Mouse (Mus musculus): ENCODE results near the gene Rai1. TPM values are rescaled to one million over a fixed set of nuclear protein-coding genes. Genes with fewer than 3 reads are reported as not detected.
A peak's percentile ranks its signal among the peaks of the same experiment; 100 is the strongest.

Rai1 gene
- polyA plus RNA-seq, 1 experiment from 2014 or later = 10.7 TPM

GRCm38 (mm10) chr11:60185396-60186231, 80.8 kb downstream of the Rai1 start:
- H3K36me3 ChIP-seq (ENCODE audit: control insufficient read depth, insufficient read depth, low read length) = peaks cover 34% of the 10 kb centered on the region
- no peak overlapping the region for H3K9ac ChIP-seq (ENCODE audit: low read length)
- 63% methylated on average over 20 of the region's 20 CpGs for WGBS
- H3K27ac ChIP-seq (replicated peaks) = no peak overlapping the region
- no peak for ATAC-seq (ENCODE audit: low FRiP score, low TSS enrichment)
- no peak overlapping the region for H3K4me3 ChIP-seq (ENCODE audit: low read depth, low read length)
- no peak for DNase-seq (ENCODE audit: low spot score)
- H3K4me2 ChIP-seq (replicated peaks; ENCODE audit: low read depth) = no peak overlapping the region
- no peaks in the 10 kb centered on the region for H3K9me3 ChIP-seq (ENCODE audit: control insufficient read depth, low read length)
- no peaks in the 10 kb centered on the region for H3K27me3 ChIP-seq (ENCODE audit: control insufficient read depth, insufficient read depth, low read length)
- peaks cover 20% of the 10 kb centered on the region for H3K4me1 ChIP-seq (replicated peaks; ENCODE audit: control insufficient read depth, insufficient read depth)
- no peak for TF ChIP-seq CTCF (IDR thresholded peaks at IDR 0.05; ENCODE audit: low read depth)

DNA sequence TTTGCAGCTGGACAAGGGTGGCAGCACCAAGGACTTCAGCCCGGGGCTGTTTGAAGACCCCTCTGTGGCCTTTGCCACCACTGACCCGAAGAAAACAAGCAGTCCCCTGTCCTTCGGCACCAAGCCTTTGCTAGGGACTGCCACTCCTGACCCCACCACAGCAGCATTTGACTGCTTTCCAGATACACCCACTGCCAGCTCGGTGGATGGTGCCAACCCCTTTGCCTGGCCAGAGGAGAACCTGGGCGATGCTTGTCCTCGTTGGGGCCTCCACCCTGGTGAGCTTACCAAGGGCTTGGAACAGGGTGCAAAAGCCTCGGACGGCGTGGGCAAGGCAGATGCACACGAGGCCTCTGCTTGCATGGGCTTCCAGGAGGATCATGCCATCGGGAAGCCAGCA, 82.3 kb downstream of the Rai1 start:
- H3K4me1 ChIP-seq (replicated peaks; ENCODE audit: control insufficient read depth, insufficient read depth) = peaks cover 15% of the 10 kb centered on the region
- ATAC-seq (ENCODE audit: low FRiP score, low TSS enrichment) (no peak), DNase-seq (ENCODE audit: low spot score) (no peak)
- H3K27ac ChIP-seq (replicated peaks) = no peak overlapping the region
- H3K27me3 ChIP-seq (ENCODE audit: control insufficient read depth, insufficient read depth, low read length) = no peaks in the 10 kb centered on the region
- no peak overlapping the region for H3K9ac ChIP-seq (ENCODE audit: low read length)
- 83% methylated on average over 11 of the region's 11 CpGs for WGBS
- H3K4me2 ChIP-seq (replicated peaks; ENCODE audit: low read depth) = no peak overlapping the region
- TF ChIP-seq EP300 (optimal IDR thresholded peaks at IDR 0.05) (no peak), CTCF (IDR thresholded peaks at IDR 0.05; ENCODE audit: low read depth) (no peak)
- H3K9me3 ChIP-seq (ENCODE audit: control insufficient read depth, low read length) = no peaks in the 10 kb centered on the region
- H3K4me3 ChIP-seq (ENCODE audit: low read depth, low read length) = no peak overlapping the region
- H3K36me3 ChIP-seq (ENCODE audit: control insufficient read depth, insufficient read depth, low read length) = peaks cover 34% of the 10 kb centered on the region

- Histone ChIP-seq H3K4me1 (replicated peaks; ENCODE audit: control insufficient read depth, insufficient read depth) (peaks cover 11% of the 10 kb centered on the region; the same call in 1 of the 2 replicates), H3K9me3 (ENCODE audit: control insufficient read depth, low read length) (no peaks in the 10 kb centered on the region), H3K4me3 (ENCODE audit: low read depth, low read length) (no peak overlapping the region), H3K36me3 (ENCODE audit: control insufficient read depth, insufficient read depth, low read length) (peaks cover 34% of the 10 kb centered on the region), H3K9ac (ENCODE audit: low read length) (no peak overlapping the region), H3K4me2 (replicated peaks; ENCODE audit: low read depth) (no peak overlapping the region), H3K27me3 (ENCODE audit: control insufficient read depth, insufficient read depth, low read length) (no peaks in the 10 kb centered on the region), H3K27ac (replicated peaks) (no peak overlapping the region)
- TF ChIP-seq EP300 (optimal IDR thresholded peaks at IDR 0.05) (no peak), CTCF (IDR thresholded peaks at IDR 0.05; ENCODE audit: low read depth) (no peak)
- ATAC-seq (ENCODE audit: low FRiP score, low TSS enrichment) = no peak
- WGBS = 87% methylated on average over 25 of the region's 25 CpGs
- no peak for DNase-seq (ENCODE audit: low spot score)
Observed at GRCm38 (mm10) chr11:60188275-60188853, 83.6 kb downstream of the Rai1 start.

DNA sequence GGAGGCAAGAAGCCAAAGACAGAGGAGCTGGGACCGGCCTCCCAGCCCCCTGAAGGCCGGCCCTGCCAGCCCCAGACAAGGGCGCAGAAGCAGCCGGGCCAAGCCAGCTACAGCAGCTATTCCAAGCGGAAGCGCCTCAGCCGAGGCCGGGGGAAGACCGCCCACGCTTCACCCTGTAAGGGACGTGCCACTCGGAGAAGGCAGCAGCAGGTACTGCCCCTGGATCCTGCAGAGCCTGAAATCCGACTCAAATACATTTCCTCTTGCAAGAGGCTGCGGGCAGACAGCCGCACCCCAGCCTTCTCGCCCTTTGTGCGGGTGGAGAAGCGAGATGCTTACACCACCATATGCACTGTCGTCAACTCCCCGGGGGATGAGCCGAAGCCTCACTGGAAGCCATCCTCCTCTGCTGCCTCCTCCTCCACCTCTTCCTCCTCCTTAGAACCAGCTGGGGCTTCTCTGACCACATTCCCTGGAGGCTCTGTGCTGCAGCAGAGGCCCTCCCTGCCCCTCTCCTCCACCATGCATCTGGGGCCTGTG, 84.8 kb downstream of the Rai1 start:
- Histone ChIP-seq H3K9me3 (ENCODE audit: control insufficient read depth, low read length) (no peaks in the 10 kb centered on the region), H3K27me3 (ENCODE audit: control insufficient read depth, insufficient read depth, low read length) (no peaks in the 10 kb centered on the region), H3K4me1 (replicated peaks; ENCODE audit: control insufficient read depth, insufficient read depth) (peaks cover 6% of the 10 kb centered on the region; the same call in 1 of the 2 replicates), H3K4me3 (ENCODE audit: low read depth, low read length) (no peak overlapping the region), H3K27ac (replicated peaks) (peak overlapping the region; percentile 53; the same call in 1 of the 2 replicates), H3K9ac (ENCODE audit: low read length) (no peak overlapping the region), H3K36me3 (ENCODE audit: control insufficient read depth, insufficient read depth, low read length) (peaks cover 36% of the 10 kb centered on the region), H3K4me2 (replicated peaks; ENCODE audit: low read depth) (no peak overlapping the region)
- WGBS = 73% methylated on average over 21 of the region's 21 CpGs
- DNase-seq (ENCODE audit: low spot score) = no peak
- no peak; the same call in 1 of the 2 replicates for ATAC-seq (ENCODE audit: low FRiP score, low TSS enrichment)
- TF ChIP-seq EP300 (optimal IDR thresholded peaks at IDR 0.05) = peak; percentile 49
- TF ChIP-seq CTCF (IDR thresholded peaks at IDR 0.05; ENCODE audit: low read depth) = no peak

DNA sequence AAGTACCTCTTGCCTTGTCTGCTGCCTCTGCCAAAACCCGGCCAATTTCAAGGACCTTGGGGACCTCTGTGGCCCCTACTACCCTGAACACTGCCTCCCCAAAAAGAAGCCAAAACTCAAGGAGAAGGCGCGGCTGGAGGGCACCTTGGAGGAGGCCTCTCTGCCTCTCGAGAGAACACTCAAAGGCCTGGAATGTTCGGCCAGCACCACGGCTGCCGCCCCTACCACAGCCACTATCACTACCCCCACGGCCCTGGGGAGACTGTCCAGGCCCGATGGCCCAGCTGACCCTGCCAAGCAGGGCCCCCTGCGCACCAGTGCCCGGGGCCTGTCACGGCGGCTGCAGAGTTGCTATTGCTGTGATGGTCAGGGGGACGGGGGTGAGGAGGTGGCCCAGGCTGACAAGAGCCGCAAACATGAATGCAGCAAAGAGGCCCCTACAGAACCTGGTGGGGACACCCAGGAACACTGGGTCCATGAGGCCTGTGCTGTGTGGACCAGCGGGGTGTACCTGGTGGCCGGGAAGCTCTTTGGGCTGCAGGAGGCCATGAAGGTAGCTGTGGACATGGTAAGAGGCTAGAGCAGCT, 85.3 kb downstream of the Rai1 start:
- ATAC-seq (ENCODE audit: low FRiP score, low TSS enrichment) = no peak
- Histone ChIP-seq H3K4me1 (replicated peaks; ENCODE audit: control insufficient read depth, insufficient read depth) (peaks cover 3% of the 10 kb centered on the region; the same call in 1 of the 2 replicates), H3K27ac (replicated peaks) (peak overlapping the region; percentile 53; the same call in 1 of the 2 replicates), H3K9me3 (ENCODE audit: control insufficient read depth, low read length) (0 out of 2 replicates have a peak, but pooled peaks cover 2% of the 10 kb centered on the region), H3K4me3 (ENCODE audit: low read depth, low read length) (no peak overlapping the region), H3K36me3 (ENCODE audit: control insufficient read depth, insufficient read depth, low read length) (peaks cover 41% of the 10 kb centered on the region), H3K9ac (ENCODE audit: low read length) (no peak overlapping the region), H3K27me3 (ENCODE audit: control insufficient read depth, insufficient read depth, low read length) (no peaks in the 10 kb centered on the region), H3K4me2 (replicated peaks; ENCODE audit: low read depth) (no peak overlapping the region)
- no peak for DNase-seq (ENCODE audit: low spot score)
- TF ChIP-seq EP300 (optimal IDR thresholded peaks at IDR 0.05) = no peak
- no peak for TF ChIP-seq CTCF (IDR thresholded peaks at IDR 0.05; ENCODE audit: low read depth)
- 85% methylated on average over 17 of the region's 17 CpGs for WGBS
